Comparison of ENCODE assay signal across 8 mouse cellular contexts in the genomic region with DNA sequence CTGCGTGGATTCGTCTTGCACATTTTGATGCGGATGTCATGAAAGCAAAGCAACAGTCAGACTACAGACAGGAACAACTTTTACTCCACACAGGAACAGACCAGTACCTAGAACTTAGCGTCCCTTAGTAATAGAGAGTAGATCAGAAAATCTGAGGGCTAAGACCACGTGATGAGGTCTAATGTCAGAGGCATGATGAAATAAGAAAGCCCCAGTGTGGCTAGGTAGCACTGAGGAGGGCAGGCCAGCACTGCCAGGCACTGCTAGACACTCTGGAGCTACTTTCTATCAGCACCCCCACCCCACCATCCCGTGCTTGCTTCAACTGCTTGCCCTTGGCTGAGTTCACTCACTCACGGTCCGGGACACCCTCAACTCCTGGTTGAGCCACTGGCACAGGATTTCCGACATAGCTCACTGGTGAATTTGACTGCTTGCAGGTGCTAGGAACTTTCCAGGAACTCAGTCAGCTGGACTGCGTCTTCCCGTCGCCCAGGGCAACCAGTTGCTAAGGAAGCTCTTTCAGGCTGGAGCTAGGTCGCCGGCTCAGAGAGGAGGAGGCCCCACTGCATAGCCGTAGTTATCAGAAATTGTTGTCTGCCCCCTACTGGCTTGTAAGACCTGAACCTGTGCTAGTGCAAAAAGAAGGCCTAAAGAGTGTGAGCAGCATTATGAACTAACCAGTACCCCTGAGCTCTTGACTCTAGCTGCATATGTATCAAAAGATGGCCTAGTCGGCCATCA. TPM values are rescaled to one million over a fixed set of nuclear protein-coding genes. Genes with fewer than 3 reads are reported as not detected.
A peak's percentile ranks its signal among the peaks of the same experiment; 100 is the strongest.
DNase-seq lines count a peak whose midpoint lies in the region; ATAC-seq and TF ChIP-seq lines count a peak whose summit lies in the region.

A gene (minus strand): TSS at position 510 of the 744 bp plus-strand sequence.

- H3K4me2 ChIP-seq in hindbrain, embryonic 12.5 days (replicated peaks), result peak within 1 kb of the TSS; percentile 44
- peak within 1 kb of the TSS; percentile 34 for H3K4me2 ChIP-seq in lung, embryonic 15.5 days

- 0 out of 2 replicates have a peak within 1 kb of the TSS, but pooled peaks have one; percentile 38 for H3K9ac ChIP-seq in hindbrain, embryonic 12.5 days
- no peak within 1 kb of the TSS for H3K9ac ChIP-seq in lung, embryonic 15.5 days

- WGBS in hindbrain, embryonic 12.5 days, result 33% methylated on average over 16 of the region's 16 CpGs
- 21% methylated on average over 16 of the region's 16 CpGs for WGBS in lung, embryonic 15.5 days
- WGBS in thymus, adult 2 months, result 4% methylated on average over 16 of the region's 16 CpGs

- no peak within 1 kb of the TSS for H3K27ac ChIP-seq in hindbrain, embryonic 12.5 days
- no peak within 1 kb of the TSS for H3K27ac ChIP-seq in lung, embryonic 15.5 days
- peak within 1 kb of the TSS; percentile 46; the same call in 1 of the 2 replicates for H3K27ac ChIP-seq in thymus, adult 2 months (ENCODE audit: control insufficient read depth, insufficient read depth, low read length)

- no peaks in the 10 kb centered on the region for H3K27me3 ChIP-seq in hindbrain, embryonic 12.5 days
- no peaks in the 10 kb centered on the region for H3K27me3 ChIP-seq in lung, embryonic 15.5 days
- H3K27me3 ChIP-seq in thymus, adult 2 months (ENCODE audit: control insufficient read depth, insufficient read depth, low read length), result no peaks in the 10 kb centered on the region

- DNase-seq in Muller cell, postnatal 12 days (ENCODE audit: inconsistent ontology term), result peak; percentile 67
- DNase-seq in cerebellum, adult 8-10 months, result peak; percentile 3
- peak; percentile 29 to 69 for DNase-seq in frontal cortex, adult 2 months (ENCODE audit: extremely low spot score in 1 of 2, low spot score in 1 of 2)
- peak; percentile 74 for DNase-seq in layer of hippocampus, adult 9-11 months
- DNase-seq in ovary, adult 18-20 months (ENCODE audit: low spot score), result peak; percentile 76
- peak; percentile 80 for DNase-seq in thymus, adult 2 months

- peak; percentile 93 for ATAC-seq in hindbrain, embryonic 12.5 days (ENCODE audit: low FRiP score)
- ATAC-seq in lung, embryonic 15.5 days (ENCODE audit: borderline replicate concordance, extremely low read depth, low FRiP score, low TSS enrichment), result peak; percentile 76; the same call in 1 of the 2 replicates

- H3K36me3 ChIP-seq in hindbrain, embryonic 12.5 days, result no peaks in the 10 kb centered on the region
- H3K36me3 ChIP-seq in lung, embryonic 15.5 days, result no peaks in the 10 kb centered on the region
- no peaks in the 10 kb centered on the region for H3K36me3 ChIP-seq in thymus, adult 2 months (ENCODE audit: control insufficient read depth, insufficient read depth, low read length)

- peak; percentile 49; the same call in 1 of the 2 replicates for TF ChIP-seq CTCF in thymus, adult 2 months (IDR thresholded peaks at IDR 0.05; ENCODE audit: borderline replicate concordance, control insufficient read depth, extremely low read depth, insufficient read depth, low read length, poor library complexity)

- TF ChIP-seq POLR2A in thymus, adult 2 months (IDR thresholded peaks at IDR 0.05; ENCODE audit: control insufficient read depth, extremely low read depth, insufficient read depth, low read length, poor library complexity), result no peak

- H3K4me1 ChIP-seq in hindbrain, embryonic 12.5 days, result 0 out of 2 replicates have a peak, but pooled peaks cover 5% of the 10 kb centered on the region
- H3K4me1 ChIP-seq in lung, embryonic 15.5 days, result no peaks in the 10 kb centered on the region
- peaks cover 4% of the 10 kb centered on the region for H3K4me1 ChIP-seq in thymus, adult 2 months (replicated peaks; ENCODE audit: control insufficient read depth, insufficient read depth, low read length)

- no peaks in the 10 kb centered on the region for H3K9me3 ChIP-seq in hindbrain, embryonic 12.5 days (replicated peaks)
- H3K9me3 ChIP-seq in lung, embryonic 15.5 days, result no peaks in the 10 kb centered on the region

- H3K4me3 ChIP-seq in hindbrain, embryonic 12.5 days, result peak within 1 kb of the TSS; percentile 23
- H3K4me3 ChIP-seq in lung, embryonic 15.5 days, result peak within 1 kb of the TSS; percentile 20
- peak within 1 kb of the TSS; percentile 52 for H3K4me3 ChIP-seq in thymus, adult 2 months (ENCODE audit: control insufficient read depth, insufficient read depth, low read length)

RNA-seq across cellular contexts. Expression of the gene that starts here (rescaled TPM):
- polyA plus RNA-seq in frontal cortex, adult 2 months (2012; rRNA removed), result 0.42 and 0.44 TPM in 2 replicates
- 2.8 and 3.1 TPM in 2 replicates for polyA plus RNA-seq in hindbrain, embryonic 12.5 days (2016; fragmentation: Nextera tagmentation; extraction: Ambion mirVana)
- 1.2 and 1.8 TPM in 2 replicates for polyA plus RNA-seq in lung, embryonic 15.5 days (2015; fragmentation: Nextera tagmentation; extraction: Ambion mirVana)
- 0.17 and 0.18 TPM in 2 replicates for polyA plus RNA-seq in thymus, adult 2 months (2012; rRNA removed)

Comparison
In these comparisons a context has a peak if more than half of its experiments do, and no peak if none do; other contexts are left out.
1. Peak in DNase-seq in frontal cortex, adult 2 months; RNA of the gene not detected or under 1 TPM.
2. Peak in DNase-seq, H3K4me3 ChIP-seq and H3K27ac ChIP-seq in thymus, adult 2 months; RNA of the gene not detected or under 1 TPM.
3. DNase-seq: peak in every context shown above with its lines; median percentile 80 in thymus, adult 2 months; 76 in ovary, adult 18-20 months; 74 in layer of hippocampus, adult 9-11 months; 67 in Muller cell, postnatal 12 days; 49 in frontal cortex, adult 2 months; 3 in cerebellum, adult 8-10 months.